Mouse (Mus musculus) lung, embryonic 14.5 days (tissue): ENCODE data around the gene Cdh23. TPM values are rescaled to one million over a fixed set of nuclear protein-coding genes. Genes with fewer than 3 reads are reported as not detected.
A peak's percentile ranks its signal among the peaks of the same experiment; 100 is the strongest.

ENCODE experiments used
- ATAC-seq: fragments of 200-750 bp; cut with Nextera tagmentation; 2 replicates; pipeline ENCODE4 v1.8.0; 2017; ENCODE audit warnings: mild to moderate bottlenecking, moderate TSS enrichment, moderate library complexity; ENCODE audit not compliant: insufficient read depth
- DNase-seq: peaks from one replicate; pipeline ENCODE4 v3.0.0-alpha.2; 2015
- H3K27ac ChIP-seq: fragments of 300-500 bp; sonication (generic); 2 replicates; pipeline ENCODE4 v1.5.1; 2014; ENCODE audit warnings: low read depth, mild to moderate bottlenecking, moderate library complexity
- H3K27me3 ChIP-seq: fragments of 300-500 bp; sonication (generic); 2 replicates; pipeline ENCODE4 v1.6.1; 2014; ENCODE audit warnings: low read length, control low read depth; ENCODE audit not compliant: insufficient read depth
- H3K36me3 ChIP-seq: fragments of 300-500 bp; sonication (generic); 2 replicates; pipeline ENCODE4 v1.6.1; 2014; ENCODE audit warnings: control low read depth; ENCODE audit not compliant: insufficient read depth
- H3K4me1 ChIP-seq: fragments of 300-500 bp; sonication (generic); 2 replicates; pipeline ENCODE4 v1.6.1; 2014; ENCODE audit warnings: antibody characterized with exemption, control low read depth; ENCODE audit not compliant: insufficient read depth
- H3K4me2 ChIP-seq: fragments of 300-500 bp; sonication (generic); 2 replicates; pipeline ENCODE4 v1.6.1; 2014; ENCODE audit warnings: mild to moderate bottlenecking
- H3K4me3 ChIP-seq: fragments of 300-500 bp; sonication (generic); 2 replicates; pipeline ENCODE4 v1.5.1; 2014; ENCODE audit warnings: low read depth, low read length
- H3K9ac ChIP-seq: fragments of 300-500 bp; sonication (generic); 2 replicates; pipeline ENCODE4 v1.6.1; 2014
- H3K9me3 ChIP-seq: fragments of 300-500 bp; sonication (generic); 2 replicates; pipeline ENCODE4 v1.6.1; 2016; ENCODE audit warnings: low read depth, low read length, control low read depth
- CTCF ChIP-seq: IDR thresholded peaks from 2 replicates; pipeline ENCODE4 v1.5.1; 2016; ENCODE audit warnings: antibody characterized with exemption, low read depth
- WGBS: fragments of 180-500 bp; shearing (Covaris S2); extraction: QIAGEN DNeasy Blood & Tissue Kit; methylation state at CpG from one replicate; pipeline ENCODE4 v1.1.7; 2014; 5-methylcytosine and 5-hydroxymethylcytosine counted together
- polyA plus RNA-seq: library from polyadenylated mRNA; unstranded; fragments of >200 nt; fragmentation: Nextera tagmentation; extraction: Ambion mirVana; gene quantifications from 2 replicates; pipeline ENCODE4 v1.2.1, GENCODE M21; 2014

Gene Cdh23
- polyA plus RNA-seq, 1 experiment from 2014 or later, result 0.26 TPM

- no peak overlapping the region for H3K4me2 ChIP-seq
- TF ChIP-seq CTCF, result no peak
- no peaks in the 10 kb centered on the region for H3K36me3 ChIP-seq
- ATAC-seq, result no peak
- no peaks in the 10 kb centered on the region for H3K4me1 ChIP-seq
- peaks cover 52% of the 10 kb centered on the region for H3K27me3 ChIP-seq
- no peak overlapping the region for H3K27ac ChIP-seq
- H3K9ac ChIP-seq, result no peak overlapping the region
- no peak for DNase-seq
- WGBS, result 63% methylated on average over 4 of the region's 4 CpGs
- H3K9me3 ChIP-seq, result no peaks in the 10 kb centered on the region
- H3K4me3 ChIP-seq, result no peak overlapping the region
Measured at GRCm38 (mm10) chr10:60689396-60689795, 6.9 kb downstream of the Cdh23 start.

GRCm38 (mm10) chr10:60687011-60687776, 9.1 kb downstream of the Cdh23 start:
- peak overlapping the region; percentile 52 for H3K9ac ChIP-seq
- peak; percentile 76 for TF ChIP-seq CTCF
- no peaks in the 10 kb centered on the region for H3K36me3 ChIP-seq
- ATAC-seq (peak; percentile 72; the same call in 1 of the 2 replicates), DNase-seq (peak; percentile 79)
- H3K9me3 ChIP-seq, result no peaks in the 10 kb centered on the region
- no peak overlapping the region for H3K27ac ChIP-seq
- peak overlapping the region; percentile 53 for H3K4me3 ChIP-seq
- peak overlapping the region; percentile 100 for H3K4me2 ChIP-seq
- under 1% methylated on average over 74 of the region's 76 CpGs for WGBS
- peaks cover 58% of the 10 kb centered on the region for H3K27me3 ChIP-seq
- no peaks in the 10 kb centered on the region for H3K4me1 ChIP-seq

GRCm38 (mm10) chr10:60686641-60686975, 9.7 kb downstream of the Cdh23 start:
- DNase-seq (peak; percentile 17), ATAC-seq (0 out of 2 replicates have a peak, but pooled peaks have one; percentile 9)
- no peak for TF ChIP-seq CTCF
- peaks cover 58% of the 10 kb centered on the region for H3K27me3 ChIP-seq
- H3K9me3 ChIP-seq, result no peaks in the 10 kb centered on the region
- 0% methylated on average over 37 of the region's 37 CpGs for WGBS
- no peak overlapping the region for H3K27ac ChIP-seq
- no peaks in the 10 kb centered on the region for H3K36me3 ChIP-seq
- peak overlapping the region; percentile 52; the same call in 1 of the 2 replicates for H3K9ac ChIP-seq
- H3K4me1 ChIP-seq, result no peaks in the 10 kb centered on the region
- peak overlapping the region; percentile 100 for H3K4me2 ChIP-seq
- H3K4me3 ChIP-seq, result peak overlapping the region; percentile 53

DNA sequence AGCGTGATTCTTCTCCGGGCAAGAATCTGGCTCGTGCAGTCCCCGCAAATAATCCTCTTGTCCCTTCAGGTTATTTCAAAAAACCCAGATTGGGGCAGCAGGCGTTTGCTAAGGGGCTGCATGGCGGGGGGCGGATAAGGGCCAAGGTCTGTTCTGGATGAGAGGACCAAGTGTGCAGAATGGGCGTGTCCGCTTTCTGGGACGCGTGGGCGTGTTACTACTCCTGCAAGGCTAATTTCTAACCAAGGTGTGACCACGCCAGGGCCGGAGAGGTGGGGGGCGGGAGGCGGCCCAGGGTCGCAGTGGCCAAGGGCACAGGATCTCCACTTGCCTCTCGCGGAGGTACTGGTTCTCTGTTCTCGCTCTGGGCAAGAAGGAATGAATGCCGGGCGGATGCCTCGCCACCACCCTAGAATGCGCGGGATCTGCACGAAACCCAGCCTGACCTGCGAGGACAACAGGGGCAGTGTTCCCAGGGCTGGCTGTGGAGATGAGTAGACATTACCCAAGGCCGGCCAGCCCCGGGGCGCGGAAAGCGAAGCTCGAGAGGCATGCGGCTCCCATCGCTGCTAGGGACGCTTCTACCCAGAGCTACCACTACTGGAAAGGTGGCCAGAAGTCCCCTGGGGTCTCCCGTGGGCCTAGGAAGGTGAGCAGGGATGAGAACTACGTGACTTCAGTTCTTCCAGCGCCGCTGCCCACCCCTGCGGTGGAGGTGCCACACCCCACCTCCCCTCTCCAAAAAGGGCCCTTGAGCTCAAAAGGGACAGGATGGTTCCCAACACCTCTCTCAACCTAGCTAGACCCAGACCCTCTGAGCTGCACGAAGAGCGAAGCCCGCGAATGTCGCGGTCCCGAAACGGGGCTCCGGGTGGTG, 10.3 kb downstream of the Cdh23 start:
- H3K27me3 ChIP-seq, result peaks cover 58% of the 10 kb centered on the region
- DNase-seq, result no peak
- H3K27ac ChIP-seq, result no peak overlapping the region
- WGBS, result 6% methylated on average over 50 of the region's 50 CpGs
- H3K4me1 ChIP-seq, result no peaks in the 10 kb centered on the region
- no peaks in the 10 kb centered on the region for H3K9me3 ChIP-seq
- no peak for TF ChIP-seq CTCF
- no peaks in the 10 kb centered on the region for H3K36me3 ChIP-seq
- H3K9ac ChIP-seq, result no peak overlapping the region
- H3K4me3 ChIP-seq, result peak overlapping the region; percentile 53
- peak overlapping the region; percentile 100 for H3K4me2 ChIP-seq
- no peak for ATAC-seq

- DNase-seq (no peak), ATAC-seq (no peak)
- Histone ChIP-seq H3K4me3 (no peak overlapping the region), H3K4me2 (no peak overlapping the region), H3K9ac (no peak overlapping the region), H3K4me1 (no peaks in the 10 kb centered on the region), H3K9me3 (no peaks in the 10 kb centered on the region), H3K27ac (no peak overlapping the region), H3K36me3 (no peaks in the 10 kb centered on the region), H3K27me3 (peaks cover 2% of the 10 kb centered on the region; the same call in 1 of the 2 replicates)
- no peak for TF ChIP-seq CTCF
- WGBS, result 68% methylated on average over 3 of the region's 3 CpGs
Measured at GRCm38 (mm10) chr10:60678926-60679325, 17.4 kb downstream of the Cdh23 start.

- Histone ChIP-seq H3K4me1 (no peaks in the 10 kb centered on the region), H3K27me3 (no peaks in the 10 kb centered on the region), H3K4me2 (no peak overlapping the region), H3K9ac (no peak overlapping the region), H3K27ac (no peak overlapping the region), H3K36me3 (no peaks in the 10 kb centered on the region), H3K4me3 (no peak overlapping the region), H3K9me3 (no peaks in the 10 kb centered on the region)
- ATAC-seq (no peak), DNase-seq (no peak)
- no peak for TF ChIP-seq CTCF
- WGBS, result 64% methylated on average over 4 of the region's 4 CpGs
Measured at GRCm38 (mm10) chr10:60677319-60677718, 19.0 kb downstream of the Cdh23 start.

GRCm38 (mm10) chr10:60670166-60670565, 26.1 kb downstream of the Cdh23 start:
- no peaks in the 10 kb centered on the region for H3K27me3 ChIP-seq
- no peak overlapping the region for H3K27ac ChIP-seq
- no peak overlapping the region for H3K9ac ChIP-seq
- no peak overlapping the region for H3K4me3 ChIP-seq
- DNase-seq (no peak), ATAC-seq (no peak)
- H3K9me3 ChIP-seq, result no peaks in the 10 kb centered on the region
- no peak for TF ChIP-seq CTCF
- H3K4me2 ChIP-seq, result no peak overlapping the region
- 51% methylated on average over 8 of the region's 8 CpGs for WGBS
- H3K36me3 ChIP-seq, result no peaks in the 10 kb centered on the region
- no peaks in the 10 kb centered on the region for H3K4me1 ChIP-seq
